Mouse (Mus musculus): ENCODE results near the gene Kpna3. TPM values are rescaled to one million over a fixed set of nuclear protein-coding genes. Genes with fewer than 3 reads are reported as not detected.
"Not testable (repeated sequence)": the region's sequence is repeated elsewhere in the genome, so short reads cannot be mapped to it uniquely, and the experiment has no call there.

Gene Kpna3
- polyA plus RNA-seq, 1 experiment = 23.6 TPM

DNA sequence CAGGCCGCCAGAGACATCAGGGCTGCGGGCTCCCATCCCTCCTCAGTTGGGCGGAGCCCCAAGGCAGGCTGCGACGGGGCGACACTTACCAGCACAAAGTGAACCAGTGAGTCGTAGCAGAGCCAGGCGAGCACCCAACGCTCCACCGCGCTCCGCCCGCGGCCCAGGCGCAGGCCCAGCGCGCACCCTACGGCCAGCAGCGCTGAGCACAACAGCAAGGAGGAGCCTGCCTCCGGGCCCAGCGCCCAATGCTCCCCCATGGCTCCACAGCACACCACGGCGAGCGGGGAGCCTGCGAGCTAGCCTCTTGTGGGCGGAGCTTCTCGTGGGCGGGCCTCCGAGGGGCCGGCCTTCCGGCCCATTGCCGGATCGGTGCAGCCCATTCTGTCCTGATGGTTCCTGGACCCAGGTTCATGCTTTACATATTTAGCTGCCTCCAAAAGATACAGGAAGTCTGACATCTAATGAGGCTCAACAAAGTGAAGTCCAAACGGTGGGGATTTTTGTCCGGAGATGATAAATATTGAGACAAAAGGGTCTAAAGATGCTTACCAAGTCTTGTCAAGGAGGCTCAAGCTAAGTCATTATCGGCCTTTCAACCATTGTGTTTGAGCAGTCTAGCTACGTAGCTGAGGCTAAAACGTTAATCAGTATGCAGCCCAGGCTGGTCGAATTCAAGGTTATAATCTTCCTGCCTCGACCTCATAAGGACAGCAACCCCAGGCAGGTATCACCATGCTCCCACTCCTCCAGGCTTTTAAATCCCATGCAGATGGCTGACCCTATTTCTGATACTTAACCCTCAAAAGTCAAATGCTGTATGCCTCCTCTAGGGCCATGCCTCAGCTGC, 79.3 kb downstream of the Kpna3 start, which contains the start of gene Ebpl:
Gene Ebpl, minus strand, starts transcription at position 309 of the 850 bp plus-strand sequence.
- Histone ChIP-seq H3K4me3 (ENCODE audit: insufficient read depth, low read depth, low read length) (peak within 1 kb of the TSS; percentile 60), H3K4me1 (ENCODE audit: control insufficient read depth, insufficient read depth, insufficient read length, low read length) (peaks cover 3% of the 10 kb centered on the region), H3K27ac (replicated peaks; ENCODE audit: low read depth, low read length) (0 out of 2 replicates have a peak within 1 kb of the TSS, but pooled peaks have one; percentile 13)

DNA sequence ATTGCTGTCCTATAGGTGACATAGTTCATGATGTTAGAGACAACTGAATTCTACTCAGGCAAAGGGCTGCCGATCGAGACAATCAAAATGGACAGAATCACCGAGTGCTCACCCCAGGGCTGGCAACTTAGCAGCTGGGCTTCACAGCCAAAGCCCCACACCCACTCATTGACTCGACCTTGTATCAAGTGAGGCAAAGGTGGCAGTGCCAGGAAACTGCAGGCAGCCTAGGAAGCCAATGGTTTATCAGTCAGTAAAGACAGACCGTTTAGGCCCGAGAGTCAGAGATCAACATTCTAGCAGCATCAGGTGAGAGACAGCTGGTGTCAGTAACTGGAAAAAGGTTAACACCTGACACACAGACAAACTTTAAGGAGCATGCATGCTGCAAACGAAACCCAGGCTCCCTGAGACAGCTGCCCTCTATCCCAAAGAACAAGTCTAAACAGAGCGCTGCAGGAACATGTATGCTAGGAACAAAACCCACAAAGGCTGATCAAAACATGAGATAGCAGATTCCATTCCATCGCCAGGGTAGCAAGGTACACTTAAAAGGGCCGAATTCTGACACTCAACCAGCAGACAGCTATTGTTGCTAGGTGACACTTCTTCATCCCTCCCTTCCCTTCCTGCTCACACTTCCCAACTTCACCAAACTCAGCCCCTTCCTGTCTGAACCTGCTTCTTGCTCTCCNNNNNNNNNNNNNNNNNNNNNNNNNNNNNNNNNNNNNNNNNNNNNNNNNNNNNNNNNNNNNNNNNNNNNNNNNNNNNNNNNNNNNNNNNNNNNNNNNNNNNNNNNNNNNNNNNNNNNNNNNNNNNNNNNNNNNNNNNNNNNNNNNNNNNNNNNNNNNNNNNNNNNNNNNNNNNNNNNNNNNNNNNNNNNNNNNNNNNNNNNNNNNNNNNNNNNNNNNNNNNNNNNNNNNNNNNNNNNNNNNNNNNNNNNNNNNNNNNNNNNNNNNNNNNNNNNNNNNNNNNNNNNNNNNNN, 85.1 kb downstream of the Kpna3 start:
- Histone ChIP-seq H3K4me1 (ENCODE audit: control insufficient read depth, insufficient read depth, insufficient read length, low read length) (no peaks in the 10 kb centered on the region; the same call in 1 of the 2 replicates), H3K4me3 (ENCODE audit: insufficient read depth, low read depth, low read length) (no peak overlapping the region), H3K27ac (replicated peaks; ENCODE audit: low read depth, low read length) (no peak overlapping the region)

GRCm38 (mm10) chr14:61350808-61351207, 88.9 kb downstream of the Kpna3 start:
- no peaks in the 10 kb centered on the region for H3K4me1 ChIP-seq (ENCODE audit: control insufficient read depth, insufficient read depth, insufficient read length, low read length)
- no peak overlapping the region for H3K4me3 ChIP-seq (ENCODE audit: insufficient read depth, low read depth, low read length)
- no peak overlapping the region for H3K27ac ChIP-seq (replicated peaks; ENCODE audit: low read depth, low read length)

GRCm38 (mm10) chr14:61349876-61350275, 89.8 kb downstream of the Kpna3 start:
- Histone ChIP-seq H3K4me1 (ENCODE audit: control insufficient read depth, insufficient read depth, insufficient read length, low read length) (no peaks in the 10 kb centered on the region), H3K4me3 (ENCODE audit: insufficient read depth, low read depth, low read length) (no peak overlapping the region), H3K27ac (replicated peaks; ENCODE audit: low read depth, low read length) (no peak overlapping the region)

DNA sequence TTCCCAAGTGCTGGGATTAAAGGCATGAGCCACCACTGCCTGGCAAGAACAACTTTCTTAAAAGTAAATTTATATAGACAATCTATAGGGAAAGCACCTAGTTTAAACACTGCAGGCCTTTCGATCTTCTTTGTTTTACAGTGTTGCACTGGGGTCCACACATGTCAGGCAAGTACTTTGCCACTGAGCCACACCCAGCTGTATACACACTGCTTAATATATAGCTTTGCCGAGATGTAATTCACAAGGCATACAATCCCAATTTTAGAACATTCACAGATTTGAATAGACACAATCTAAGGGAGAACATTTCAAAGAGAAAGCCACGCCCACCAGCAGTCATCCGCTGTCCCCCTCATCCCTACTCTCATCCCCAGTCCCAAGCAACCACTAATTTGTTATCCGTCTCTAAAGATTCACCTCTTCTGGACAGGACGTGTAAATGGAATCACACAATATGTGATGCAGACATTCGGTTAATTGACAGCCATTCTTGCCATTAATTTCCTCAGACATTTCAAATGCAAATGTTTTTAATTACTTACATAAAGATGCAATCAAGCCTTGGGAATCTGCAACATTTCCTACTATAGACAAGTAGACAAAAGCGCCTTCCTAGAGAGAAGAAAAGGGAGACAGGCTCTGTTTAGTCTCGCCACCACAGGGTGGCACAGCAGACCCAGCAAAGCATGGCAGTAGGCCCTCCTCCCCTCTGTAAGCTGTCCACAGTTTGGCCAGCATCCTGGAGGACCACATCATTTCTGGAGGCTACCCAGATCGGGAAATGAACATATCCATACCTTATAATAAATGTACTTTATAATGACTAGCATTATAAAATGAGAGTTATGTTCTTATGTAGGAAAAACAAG, 92.6 kb downstream of the Kpna3 start:
- no peak overlapping the region for H3K27ac ChIP-seq (replicated peaks; ENCODE audit: low read depth, low read length)

DNA sequence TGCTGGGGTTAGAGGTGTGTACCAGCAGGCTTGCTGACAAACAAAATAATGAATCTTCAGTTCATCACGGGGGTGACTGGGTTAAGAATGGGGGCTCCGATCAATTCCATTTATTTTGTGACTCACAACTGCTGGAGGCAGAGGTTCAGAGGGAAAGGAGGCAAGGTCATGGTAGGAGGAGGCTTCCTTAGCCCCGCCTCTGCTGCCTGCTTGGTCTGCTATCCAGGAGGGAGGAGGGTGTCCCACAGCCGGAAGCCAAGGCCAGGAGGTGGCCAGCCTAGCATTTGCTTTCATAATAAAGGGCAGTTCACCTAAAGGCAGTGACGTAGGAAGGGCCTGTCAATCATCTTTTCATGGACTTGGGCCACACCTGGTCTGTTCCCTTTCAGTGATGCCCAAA, 95.1 kb downstream of the Kpna3 start:
- Histone ChIP-seq H3K4me1 (ENCODE audit: control insufficient read depth, insufficient read depth, insufficient read length, low read length) (no peaks in the 10 kb centered on the region), H3K27ac (replicated peaks; ENCODE audit: low read depth, low read length) (no peak overlapping the region), H3K4me3 (ENCODE audit: insufficient read depth, low read depth, low read length) (no peak overlapping the region)

More for the DNA sequence above, 92.6 kb downstream of the Kpna3 start:
- Histone ChIP-seq H3K4me3 (ENCODE audit: insufficient read depth, low read depth, low read length) (no peak overlapping the region), H3K4me1 (ENCODE audit: control insufficient read depth, insufficient read depth, insufficient read length, low read length) (no peaks in the 10 kb centered on the region)

GRCm38 (mm10) chr14:61339381-61339780, 100.3 kb downstream of the Kpna3 start:
- Histone ChIP-seq H3K4me1 (ENCODE audit: control insufficient read depth, insufficient read depth, insufficient read length, low read length) (no peaks in the 10 kb centered on the region), H3K27ac (replicated peaks; ENCODE audit: low read depth, low read length) (no peak overlapping the region), H3K4me3 (ENCODE audit: insufficient read depth, low read depth, low read length) (no peak overlapping the region)

- no peak overlapping the region for H3K4me3 ChIP-seq (ENCODE audit: insufficient read depth, low read depth, low read length)
- H3K27ac ChIP-seq (replicated peaks; ENCODE audit: low read depth, low read length) = no peak overlapping the region
- no peaks in the 10 kb centered on the region; the same call in 1 of the 2 replicates for H3K4me1 ChIP-seq (ENCODE audit: control insufficient read depth, insufficient read depth, insufficient read length, low read length)
Measured at GRCm38 (mm10) chr14:61330996-61331561, 108.6 kb downstream of the Kpna3 start.

DNA sequence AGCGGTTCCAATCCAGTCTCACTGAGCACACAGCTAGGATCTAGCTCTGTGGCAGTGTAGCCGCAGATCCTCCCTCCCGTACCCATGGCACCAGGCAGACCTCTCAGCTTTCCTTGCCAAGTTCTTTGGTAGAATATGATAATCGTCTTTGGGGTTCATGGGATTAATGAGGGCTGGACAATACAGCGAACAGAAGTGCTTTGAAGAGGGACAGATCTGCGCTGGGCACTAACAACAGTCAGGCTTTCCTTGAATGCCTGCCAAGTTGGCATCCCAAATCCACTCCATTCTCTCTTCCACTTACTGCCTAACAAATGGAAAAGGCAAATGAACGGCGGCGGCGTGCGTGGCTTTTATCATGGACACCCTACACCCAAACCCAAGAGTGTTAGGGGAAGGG, 109.1 kb downstream of the Kpna3 start:
- Histone ChIP-seq H3K27ac (replicated peaks; ENCODE audit: low read depth, low read length) (no peak overlapping the region), H3K4me3 (ENCODE audit: insufficient read depth, low read depth, low read length) (no peak overlapping the region), H3K4me1 (ENCODE audit: control insufficient read depth, insufficient read depth, insufficient read length, low read length) (no peaks in the 10 kb centered on the region; the same call in 1 of the 2 replicates)

- Histone ChIP-seq H3K4me3 (ENCODE audit: insufficient read depth, low read depth, low read length) (no peak overlapping the region), H3K4me1 (ENCODE audit: control insufficient read depth, insufficient read depth, insufficient read length, low read length) (no peaks in the 10 kb centered on the region; the same call in 1 of the 2 replicates), H3K27ac (replicated peaks; ENCODE audit: low read depth, low read length) (no peak overlapping the region)
Measured at GRCm38 (mm10) chr14:61327618-61328450, 111.8 kb downstream of the Kpna3 start.

- H3K27ac ChIP-seq (replicated peaks; ENCODE audit: low read depth, low read length); H3K4me3 ChIP-seq (ENCODE audit: insufficient read depth, low read depth, low read length); H3K4me1 ChIP-seq (ENCODE audit: control insufficient read depth, insufficient read depth, insufficient read length, low read length): not testable (repeated sequence)
Measured at GRCm38 (mm10) chr14:61327007-61327406, 112.7 kb downstream of the Kpna3 start.

DNA sequence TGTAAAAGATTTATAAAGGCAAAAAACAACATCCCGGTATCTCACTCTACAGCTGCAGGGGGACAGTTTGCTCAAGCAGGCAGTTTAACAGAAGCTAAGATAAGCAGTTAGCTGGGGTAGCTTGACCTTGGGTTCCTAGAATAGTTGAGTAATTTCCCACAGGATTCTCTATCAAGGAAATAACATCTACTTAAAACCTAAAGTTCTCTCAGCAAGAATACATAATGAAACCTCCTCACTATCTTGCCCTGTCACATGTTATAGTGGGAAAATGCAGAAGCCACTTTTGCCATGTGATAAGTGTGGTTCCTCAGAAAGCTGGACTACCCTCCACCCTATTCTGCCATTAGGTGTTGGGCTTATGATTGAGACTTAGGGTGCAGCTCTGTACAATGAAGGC, 116.9 kb downstream of the Kpna3 start:
- Histone ChIP-seq H3K27ac (replicated peaks; ENCODE audit: low read depth, low read length) (no peak overlapping the region), H3K4me3 (ENCODE audit: insufficient read depth, low read depth, low read length) (no peak overlapping the region), H3K4me1 (ENCODE audit: control insufficient read depth, insufficient read depth, insufficient read length, low read length) (no peaks in the 10 kb centered on the region)

- no peaks in the 10 kb centered on the region for H3K4me1 ChIP-seq (ENCODE audit: control insufficient read depth, insufficient read depth, insufficient read length, low read length)
- no peak overlapping the region for H3K4me3 ChIP-seq (ENCODE audit: insufficient read depth, low read depth, low read length)
- H3K27ac ChIP-seq (replicated peaks; ENCODE audit: low read depth, low read length) = no peak overlapping the region
Measured at GRCm38 (mm10) chr14:61321200-61321599, 118.5 kb downstream of the Kpna3 start.

Measured in brown adipose tissue, adult 24 weeks (tissue).